Mouse (Mus musculus): ENCODE measurements around the gene Cdk6.

DNA sequence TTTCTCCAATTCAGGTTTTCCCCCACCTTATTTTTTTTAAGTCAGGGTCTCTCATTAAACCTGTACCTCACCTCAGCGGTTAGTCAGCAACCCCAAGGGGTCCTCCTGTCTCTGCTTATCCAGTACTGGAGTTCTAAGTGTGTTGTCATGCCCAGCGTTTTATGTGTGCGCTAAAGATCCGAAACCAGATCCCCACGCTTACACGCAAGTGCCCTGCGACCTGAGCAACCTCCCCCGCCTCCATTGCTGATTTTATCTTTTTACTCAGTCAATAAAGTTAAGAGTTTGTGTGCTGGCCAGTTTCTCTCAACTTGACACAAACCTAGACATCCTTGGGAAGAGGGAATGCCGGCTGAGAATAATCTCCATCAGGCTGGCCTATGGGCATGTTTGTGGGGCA, 37.4 kb upstream of the Cdk6 start:
- no peak for TF ChIP-seq POLR2A (IDR thresholded peaks at IDR 0.05; ENCODE audit: low read depth, low read length)
- no peak for TF ChIP-seq CTCF (IDR thresholded peaks at IDR 0.05; ENCODE audit: extremely low read depth, insufficient read depth, insufficient read length, insufficient replicate concordance)

All from spleen, adult 2 months (tissue).